Mouse (Mus musculus) G1E (cell line): ENCODE results near the gene Rps5.

Experiments
- CTCF ChIP-seq: IDR thresholded peaks from 2 replicates; pipeline ENCODE4 v1.5.1; 2012; ENCODE audit warnings: low read depth, low read length, inconsistent platforms, mixed read lengths
- GATA1 ChIP-seq: IDR thresholded peaks from 2 replicates; pipeline ENCODE4 v1.6.1; 2012; ENCODE audit warnings: borderline replicate concordance, low read length, inconsistent platforms, mixed read lengths
- POLR2AphosphoS5 ChIP-seq: IDR thresholded peaks from 2 replicates; pipeline ENCODE4 v1.6.1; 2012; ENCODE audit warnings: low read depth, low read length, inconsistent platforms; ENCODE audit not compliant: insufficient replicate concordance
- TAL1 ChIP-seq: conservative IDR thresholded peaks from 2 replicates; pipeline ENCODE4 v1.6.1; 2012; ENCODE audit warnings: low read depth, low read length, inconsistent platforms, mixed read lengths

GRCm38 (mm10) chr7:12958948-12959347, 36.9 kb downstream of the Rps5 start:
- TF ChIP-seq CTCF (no peak), TAL1 (no peak), POLR2AphosphoS5 (no peak), GATA1 (no peak)
